Mouse (Mus musculus): Measurements from ENCODE around the gene Slc30a1.

- TF ChIP-seq EP300 (optimal IDR thresholded peaks at IDR 0.05): no peak
- TF ChIP-seq CTCF (IDR thresholded peaks at IDR 0.05; ENCODE audit: low read depth): no peak
Measured at GRCm38 (mm10) chr1:191955101-191955500, 48.5 kb downstream of the Slc30a1 start.
